Mouse (Mus musculus) ES-Bruce4 (cell line): ENCODE results near the gene Pitpnc1. TPM values are rescaled to one million over a fixed set of nuclear protein-coding genes. Genes with fewer than 3 reads are reported as not detected.

Source experiments
- H3K27ac ChIP-seq: 2 replicates; pipeline ENCODE4 v1.5.1; 2012; ENCODE audit warnings: low read length, inconsistent platforms; ENCODE audit not compliant: insufficient read depth
- H3K27me3 ChIP-seq: 2 replicates; pipeline ENCODE4 v1.6.1; 2012; ENCODE audit warnings: mild to moderate bottlenecking, low read length, inconsistent platforms; ENCODE audit not compliant: control insufficient read depth, poor library complexity, insufficient read depth, severe bottlenecking
- H3K36me3 ChIP-seq: 2 replicates; pipeline ENCODE4 v1.6.1; 2012; ENCODE audit warnings: inconsistent platforms, mild to moderate bottlenecking, low read length, moderate library complexity; ENCODE audit not compliant: control insufficient read depth, poor library complexity, insufficient read depth, severe bottlenecking
- H3K4me1 ChIP-seq: one replicate; pipeline ENCODE4 v1.8.1; 2011; ENCODE audit warnings: low read length; ENCODE audit not compliant: control insufficient read depth, insufficient read depth
- H3K4me3 ChIP-seq: 2 replicates; pipeline ENCODE4 v1.5.1; 2011; ENCODE audit warnings: low read depth, mild to moderate bottlenecking, low read length
- H3K9ac ChIP-seq: 2 replicates; pipeline ENCODE4 v1.6.1; 2012; ENCODE audit warnings: low read depth, mild to moderate bottlenecking, inconsistent platforms; ENCODE audit not compliant: poor library complexity, severe bottlenecking
- H3K9me3 ChIP-seq: replicated peaks from 2 replicates; pipeline ENCODE4 v1.6.1; 2012; ENCODE audit warnings: mild to moderate bottlenecking, low read length, inconsistent platforms; ENCODE audit not compliant: control insufficient read depth, poor library complexity, insufficient read depth, severe bottlenecking
- CTCF ChIP-seq: IDR thresholded peaks from one replicate; pipeline ENCODE4 v1.8.1; 2011; ENCODE audit warnings: low read depth, low read length
- EP300 ChIP-seq: IDR thresholded peaks from 2 replicates; pipeline ENCODE4 v1.6.1; 2011; ENCODE audit warnings: low read depth, low read length; ENCODE audit not compliant: insufficient read depth
- POLR2A ChIP-seq: IDR thresholded peaks from one replicate; pipeline ENCODE4 v1.8.1; 2011; ENCODE audit warnings: low read length; ENCODE audit not compliant: insufficient read depth
- polyA plus RNA-seq: library from polyadenylated mRNA; stranded (reverse); fragments of >200 nt; gene quantifications from 2 replicates; pipeline ENCODE4 v1.2.4, GENCODE M21; 2011; ENCODE audit warnings: low read depth; ENCODE audit not compliant: missing spikeins, insufficient read depth, insufficient read length

Pitpnc1 gene
- polyA plus RNA-seq, 1 experiment: 27.1 TPM

DNA sequence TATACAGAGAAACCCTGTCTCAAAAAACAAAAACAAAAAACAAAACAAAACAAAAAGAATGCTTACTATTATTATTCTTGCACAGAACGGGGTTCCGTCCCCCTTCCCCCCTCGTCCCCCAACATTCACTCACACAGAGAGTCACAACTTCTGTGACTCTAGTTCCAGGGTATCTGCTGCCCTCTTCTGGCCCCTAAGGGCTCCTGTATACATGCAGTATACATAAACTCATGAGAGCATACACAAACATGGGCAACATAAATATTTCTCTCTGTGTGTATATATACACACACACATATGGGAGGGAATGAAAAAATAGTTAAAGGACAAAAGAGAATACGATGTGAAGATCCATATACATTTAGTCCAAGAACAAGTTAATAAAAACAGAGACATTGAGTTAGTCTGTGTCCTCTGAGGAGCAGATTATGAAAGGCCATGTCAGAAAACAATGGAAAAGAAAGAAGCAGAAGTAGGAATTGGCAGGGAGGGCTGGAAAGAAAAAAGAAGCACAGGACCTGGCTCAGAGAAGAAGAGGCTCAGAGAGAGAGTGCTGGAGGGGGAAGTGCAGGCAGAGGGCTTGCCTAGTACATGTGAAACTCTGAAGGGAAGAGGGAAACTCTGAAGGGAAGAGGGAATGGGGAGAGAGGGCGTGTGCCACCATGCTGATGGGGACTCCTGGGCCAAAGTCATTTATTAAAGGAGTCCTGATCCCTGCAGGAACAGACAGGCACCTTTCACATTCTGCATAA, 68.5 kb downstream of the Pitpnc1 start:
- Histone ChIP-seq H3K4me1 (peaks cover 1% of the 10 kb centered on the region), H3K27ac (no peak overlapping the region), H3K27me3 (no peaks in the 10 kb centered on the region), H3K4me3 (no peak overlapping the region), H3K36me3 (no peaks in the 10 kb centered on the region), H3K9me3 (no peaks in the 10 kb centered on the region), H3K9ac (no peak overlapping the region)
- TF ChIP-seq EP300: no peak

DNA sequence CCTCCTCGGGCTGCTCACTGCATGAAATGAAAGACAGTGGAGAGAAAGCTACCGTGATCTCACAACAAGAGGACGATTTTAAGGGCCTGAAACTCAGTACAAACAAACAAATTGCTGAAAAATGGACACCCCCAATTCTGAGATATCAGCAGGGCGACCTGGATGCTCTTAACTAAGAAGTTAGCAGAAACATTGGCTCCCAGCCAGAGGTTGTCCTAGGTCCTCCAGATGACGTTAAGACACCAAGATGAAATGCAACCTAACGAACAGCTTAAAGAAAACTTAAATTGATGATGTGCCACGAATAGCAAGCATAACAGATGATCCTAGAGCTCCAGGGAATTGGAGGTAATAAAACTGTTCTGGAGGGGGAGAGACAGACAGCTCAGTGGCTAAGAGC, 69.7 kb downstream of the Pitpnc1 start:
- H3K4me3 ChIP-seq: no peak overlapping the region
- TF ChIP-seq CTCF: no peak
- no peak for TF ChIP-seq POLR2A
- no peak for TF ChIP-seq EP300
- no peak overlapping the region for H3K9ac ChIP-seq

DNA sequence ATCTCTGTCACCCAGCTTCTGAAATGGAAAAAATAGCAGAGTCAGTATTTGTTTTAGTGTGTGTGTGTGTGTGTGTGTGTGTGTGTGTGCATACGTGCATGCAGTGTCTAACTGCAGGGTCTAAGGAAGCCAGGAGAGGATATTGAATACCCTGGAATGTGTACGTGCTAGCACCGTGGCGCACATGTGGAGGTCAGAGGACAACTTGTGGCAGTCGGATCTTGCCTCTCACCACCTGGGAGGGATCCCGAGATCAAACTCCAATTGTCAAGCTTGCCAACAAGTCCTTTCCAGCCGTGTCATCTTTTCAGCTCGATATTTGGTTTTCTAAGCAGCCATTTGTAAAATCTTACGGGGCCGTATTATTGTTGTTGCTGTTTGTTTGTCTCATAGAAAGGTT, 70.5 kb downstream of the Pitpnc1 start:
- H3K4me3 ChIP-seq: no peak overlapping the region
- no peaks in the 10 kb centered on the region for H3K9me3 ChIP-seq
- no peak overlapping the region for H3K27ac ChIP-seq
- no peak for TF ChIP-seq CTCF
- no peak for TF ChIP-seq POLR2A
- TF ChIP-seq EP300: no peak
- no peak overlapping the region for H3K9ac ChIP-seq
- no peaks in the 10 kb centered on the region for H3K27me3 ChIP-seq
- no peaks in the 10 kb centered on the region for H3K36me3 ChIP-seq
- no peaks in the 10 kb centered on the region for H3K4me1 ChIP-seq

More for the DNA sequence above, 69.7 kb downstream of the Pitpnc1 start:
- Histone ChIP-seq H3K36me3 (no peaks in the 10 kb centered on the region), H3K4me1 (no peaks in the 10 kb centered on the region), H3K9me3 (no peaks in the 10 kb centered on the region), H3K27ac (no peak overlapping the region), H3K27me3 (no peaks in the 10 kb centered on the region)

DNA sequence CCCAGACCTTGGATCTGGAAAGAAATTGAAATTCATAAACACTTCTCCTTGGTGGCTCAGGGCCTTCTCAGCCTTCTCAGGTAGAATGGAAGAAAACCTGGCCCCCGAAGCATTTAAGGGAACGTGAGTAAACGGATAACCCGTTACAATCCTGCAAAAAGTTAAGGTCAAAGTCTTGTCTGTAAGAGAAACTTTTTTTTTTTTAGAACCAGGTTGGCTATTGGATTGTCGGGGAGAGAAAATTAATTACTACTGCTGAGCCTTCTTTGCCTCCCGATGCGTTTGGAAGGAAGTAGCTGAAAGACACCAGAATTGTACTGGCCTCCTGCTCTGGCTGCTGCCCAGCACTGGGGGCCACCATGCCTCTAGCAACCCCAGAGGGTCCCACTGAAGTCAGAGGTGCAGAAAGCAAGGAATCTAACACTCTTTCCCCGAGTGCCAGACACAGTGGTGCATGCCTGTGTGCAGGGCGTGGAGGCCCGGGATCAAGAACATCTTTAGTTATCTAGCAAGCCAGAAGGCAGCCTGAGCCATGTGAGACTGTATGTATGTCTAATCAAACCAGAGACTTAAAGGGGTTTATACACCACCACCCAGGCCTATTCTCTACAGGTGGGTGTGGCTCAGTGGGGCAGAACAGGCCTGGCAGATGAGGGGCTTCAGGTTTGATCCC, 73.0 kb downstream of the Pitpnc1 start:
- no peaks in the 10 kb centered on the region for H3K4me1 ChIP-seq
- no peaks in the 10 kb centered on the region for H3K9me3 ChIP-seq
- H3K9ac ChIP-seq: no peak overlapping the region
- H3K27me3 ChIP-seq: no peaks in the 10 kb centered on the region
- H3K27ac ChIP-seq: no peak overlapping the region
- no peak for TF ChIP-seq EP300
- TF ChIP-seq CTCF: no peak
- no peak for TF ChIP-seq POLR2A
- H3K36me3 ChIP-seq: no peaks in the 10 kb centered on the region
- H3K4me3 ChIP-seq: no peak overlapping the region

DNA sequence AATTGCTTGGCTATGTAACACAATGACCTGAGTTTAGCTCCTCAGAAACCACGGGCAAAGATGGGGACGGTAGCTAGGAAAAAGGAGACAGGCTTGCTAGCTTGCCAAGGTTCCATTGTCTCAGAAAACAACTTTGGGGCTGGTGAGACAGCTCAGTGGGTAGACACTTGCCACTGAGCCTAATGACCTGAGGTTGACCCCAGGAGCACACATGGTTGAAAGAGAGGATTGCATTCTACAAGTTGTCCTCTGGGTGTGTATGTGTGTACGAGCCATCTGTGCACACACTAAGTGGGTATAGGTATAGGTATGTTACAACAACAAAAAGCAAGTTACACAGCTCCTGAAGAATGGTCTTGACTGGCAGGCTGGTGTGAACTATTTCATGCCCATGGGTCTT, 76.3 kb downstream of the Pitpnc1 start:
- no peaks in the 10 kb centered on the region for H3K36me3 ChIP-seq
- no peak overlapping the region for H3K27ac ChIP-seq
- H3K27me3 ChIP-seq: no peaks in the 10 kb centered on the region
- H3K9ac ChIP-seq: no peak overlapping the region
- TF ChIP-seq EP300: no peak
- TF ChIP-seq POLR2A: no peak
- TF ChIP-seq CTCF: no peak
- no peak overlapping the region for H3K4me3 ChIP-seq
- H3K9me3 ChIP-seq: no peaks in the 10 kb centered on the region
- no peaks in the 10 kb centered on the region for H3K4me1 ChIP-seq

DNA sequence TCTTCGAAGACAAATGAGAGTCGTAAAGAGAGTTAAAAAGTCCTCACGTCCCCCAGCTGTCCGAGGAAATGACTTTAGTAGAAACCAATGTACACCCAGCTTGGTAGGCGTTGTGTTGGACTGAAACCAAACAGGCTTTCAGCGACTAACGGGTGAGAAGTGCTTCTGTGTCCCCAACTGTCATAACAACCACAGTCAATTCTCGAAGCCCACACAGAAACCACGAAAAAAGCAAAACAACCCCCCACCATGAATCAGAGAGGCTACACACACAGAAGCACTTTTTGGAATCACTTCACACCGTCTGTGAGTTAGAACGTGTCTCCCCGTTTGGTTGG, 76.7 kb downstream of the Pitpnc1 start:
- Histone ChIP-seq H3K9ac (no peak overlapping the region), H3K4me1 (no peaks in the 10 kb centered on the region), H3K36me3 (no peaks in the 10 kb centered on the region), H3K9me3 (no peaks in the 10 kb centered on the region), H3K4me3 (no peak overlapping the region), H3K27ac (no peak overlapping the region), H3K27me3 (no peaks in the 10 kb centered on the region)
- TF ChIP-seq CTCF: no peak
- TF ChIP-seq POLR2A: no peak
- no peak for TF ChIP-seq EP300
